Mouse (Mus musculus) lung, embryonic 14.5 days (tissue): ENCODE data around the gene Camp. TPM values are rescaled to one million over a fixed set of nuclear protein-coding genes. Genes with fewer than 3 reads are reported as not detected.
A peak's percentile ranks its signal among the peaks of the same experiment; 100 is the strongest.

Source experiments
- ATAC-seq: fragments of 200-750 bp; cut with Nextera tagmentation; 2 replicates; pipeline ENCODE4 v1.8.0; 2017; ENCODE audit warnings: mild to moderate bottlenecking, moderate TSS enrichment, moderate library complexity; ENCODE audit not compliant: insufficient read depth
- DNase-seq: peaks from one replicate; pipeline ENCODE4 v3.0.0-alpha.2; 2015
- H3K27ac ChIP-seq: fragments of 300-500 bp; sonication (generic); 2 replicates; pipeline ENCODE4 v1.5.1; 2014; ENCODE audit warnings: low read depth, mild to moderate bottlenecking, moderate library complexity
- H3K27me3 ChIP-seq: fragments of 300-500 bp; sonication (generic); 2 replicates; pipeline ENCODE4 v1.6.1; 2014; ENCODE audit warnings: low read length, control low read depth; ENCODE audit not compliant: insufficient read depth
- H3K36me3 ChIP-seq: fragments of 300-500 bp; sonication (generic); 2 replicates; pipeline ENCODE4 v1.6.1; 2014; ENCODE audit warnings: control low read depth; ENCODE audit not compliant: insufficient read depth
- H3K4me1 ChIP-seq: fragments of 300-500 bp; sonication (generic); 2 replicates; pipeline ENCODE4 v1.6.1; 2014; ENCODE audit warnings: antibody characterized with exemption, control low read depth; ENCODE audit not compliant: insufficient read depth
- H3K4me2 ChIP-seq: fragments of 300-500 bp; sonication (generic); 2 replicates; pipeline ENCODE4 v1.6.1; 2014; ENCODE audit warnings: mild to moderate bottlenecking
- H3K4me3 ChIP-seq: fragments of 300-500 bp; sonication (generic); 2 replicates; pipeline ENCODE4 v1.5.1; 2014; ENCODE audit warnings: low read depth, low read length
- H3K9ac ChIP-seq: fragments of 300-500 bp; sonication (generic); 2 replicates; pipeline ENCODE4 v1.6.1; 2014
- H3K9me3 ChIP-seq: fragments of 300-500 bp; sonication (generic); 2 replicates; pipeline ENCODE4 v1.6.1; 2016; ENCODE audit warnings: low read depth, low read length, control low read depth
- CTCF ChIP-seq: IDR thresholded peaks from 2 replicates; pipeline ENCODE4 v1.5.1; 2016; ENCODE audit warnings: antibody characterized with exemption, low read depth
- WGBS: fragments of 180-500 bp; shearing (Covaris S2); extraction: QIAGEN DNeasy Blood & Tissue Kit; methylation state at CpG from one replicate; pipeline ENCODE4 v1.1.7; 2014; 5-methylcytosine and 5-hydroxymethylcytosine counted together
- polyA plus RNA-seq: library from polyadenylated mRNA; unstranded; fragments of >200 nt; fragmentation: Nextera tagmentation; extraction: Ambion mirVana; gene quantifications from 2 replicates; pipeline ENCODE4 v1.2.1, GENCODE M21; 2014

Camp gene
- polyA plus RNA-seq, 1 experiment from 2014 or later: not detected

GRCm38 (mm10) chr9:109891501-109891900, 42.1 kb upstream of the Camp start:
- no peaks in the 10 kb centered on the region for H3K27me3 ChIP-seq
- TF ChIP-seq CTCF: no peak
- no peak for ATAC-seq
- no peak for DNase-seq
- no peak overlapping the region for H3K27ac ChIP-seq
- H3K4me2 ChIP-seq: no peak overlapping the region
- H3K4me3 ChIP-seq: no peak overlapping the region
- WGBS: 85% methylated on average over 8 of the region's 8 CpGs
- no peak overlapping the region for H3K9ac ChIP-seq
- no peaks in the 10 kb centered on the region for H3K4me1 ChIP-seq
- H3K36me3 ChIP-seq: peaks cover 93% of the 10 kb centered on the region
- no peaks in the 10 kb centered on the region for H3K9me3 ChIP-seq

- Histone ChIP-seq H3K36me3 (peaks cover 100% of the 10 kb centered on the region), H3K4me3 (no peak overlapping the region), H3K27me3 (no peaks in the 10 kb centered on the region), H3K9me3 (no peaks in the 10 kb centered on the region), H3K4me1 (no peaks in the 10 kb centered on the region), H3K27ac (no peak overlapping the region), H3K9ac (no peak overlapping the region), H3K4me2 (no peak overlapping the region)
- ATAC-seq: no peak
- 92% methylated on average over 5 of the region's 5 CpGs for WGBS
- no peak for DNase-seq
- no peak for TF ChIP-seq CTCF
Observed at GRCm38 (mm10) chr9:109887321-109887720, 37.9 kb upstream of the Camp start.

GRCm38 (mm10) chr9:109886259-109886658, 36.8 kb upstream of the Camp start:
- Histone ChIP-seq H3K4me3 (no peak overlapping the region), H3K36me3 (peaks cover 100% of the 10 kb centered on the region), H3K9ac (no peak overlapping the region), H3K27ac (no peak overlapping the region), H3K27me3 (no peaks in the 10 kb centered on the region), H3K9me3 (no peaks in the 10 kb centered on the region), H3K4me2 (no peak overlapping the region), H3K4me1 (no peaks in the 10 kb centered on the region)
- no peak for ATAC-seq
- WGBS: 68% methylated on average over 4 of the region's 4 CpGs
- TF ChIP-seq CTCF: no peak
- DNase-seq: no peak

GRCm38 (mm10) chr9:109879305-109879704, 29.9 kb upstream of the Camp start:
- Histone ChIP-seq H3K9me3 (no peaks in the 10 kb centered on the region), H3K27me3 (no peaks in the 10 kb centered on the region), H3K27ac (no peak overlapping the region), H3K36me3 (peaks cover 76% of the 10 kb centered on the region), H3K4me3 (no peak overlapping the region), H3K4me1 (no peaks in the 10 kb centered on the region), H3K4me2 (no peak overlapping the region), H3K9ac (no peak overlapping the region)
- DNase-seq (no peak), ATAC-seq (no peak)
- 84% methylated on average over 1 of the region's 1 CpGs for WGBS
- TF ChIP-seq CTCF: no peak

- peak; percentile 29 for DNase-seq
- H3K4me1 ChIP-seq: no peaks in the 10 kb centered on the region
- no peaks in the 10 kb centered on the region for H3K27me3 ChIP-seq
- H3K9ac ChIP-seq: peak overlapping the region; percentile 97; the same call in 1 of the 2 replicates
- TF ChIP-seq CTCF: 0 out of 2 replicates have a peak, but pooled peaks have one; percentile 14
- H3K4me2 ChIP-seq: peak overlapping the region; percentile 96
- peak overlapping the region; percentile 99 for H3K4me3 ChIP-seq
- WGBS: 69% methylated on average over 5 of the region's 5 CpGs
- no peaks in the 10 kb centered on the region for H3K9me3 ChIP-seq
- H3K27ac ChIP-seq: no peak overlapping the region
- H3K36me3 ChIP-seq: peaks cover 59% of the 10 kb centered on the region
- no peak for ATAC-seq
Observed at GRCm38 (mm10) chr9:109877666-109878065, 28.2 kb upstream of the Camp start.

- Histone ChIP-seq H3K27ac (peak overlapping the region; percentile 91), H3K4me3 (peak overlapping the region; percentile 99), H3K9ac (peak overlapping the region; percentile 97), H3K4me1 (no peaks in the 10 kb centered on the region), H3K27me3 (no peaks in the 10 kb centered on the region), H3K9me3 (no peaks in the 10 kb centered on the region), H3K4me2 (peak overlapping the region; percentile 96), H3K36me3 (peaks cover 50% of the 10 kb centered on the region)
- ATAC-seq (no peak), DNase-seq (peak; percentile 64)
- no peak for TF ChIP-seq CTCF
- WGBS: 2% methylated on average over 3 of the region's 3 CpGs
Observed at GRCm38 (mm10) chr9:109876756-109877155, 27.3 kb upstream of the Camp start.

GRCm38 (mm10) chr9:109875695-109876601, 26.5 kb upstream of the Camp start:
- peak; percentile 77 for ATAC-seq

More at GRCm38 (mm10) chr9:109875695-109876601, 26.5 kb upstream of the Camp start:
- Histone ChIP-seq H3K36me3 (peaks cover 42% of the 10 kb centered on the region), H3K9me3 (no peaks in the 10 kb centered on the region), H3K9ac (peak overlapping the region; percentile 97), H3K27me3 (no peaks in the 10 kb centered on the region), H3K27ac (peak overlapping the region; percentile 91), H3K4me1 (no peaks in the 10 kb centered on the region), H3K4me2 (peak overlapping the region; percentile 96), H3K4me3 (peak overlapping the region; percentile 99)
- no peak for TF ChIP-seq CTCF
- WGBS: under 1% methylated on average over 76 of the region's 76 CpGs
- peak; percentile 69 for DNase-seq
